Mouse (Mus musculus) spleen, adult 2 months (tissue): ENCODE data around the gene Arhgef12.

Experiments
- CTCF ChIP-seq: fragments of 200-500 bp; IDR thresholded peaks from 2 replicates; pipeline ENCODE4 v1.5.1; 2011; ENCODE audit warnings: mild to moderate bottlenecking, inconsistent platforms; ENCODE audit not compliant: insufficient read depth, insufficient read length, insufficient replicate concordance; ENCODE audit errors: extremely low read depth
- POLR2A ChIP-seq: fragments of 200-500 bp; IDR thresholded peaks from 2 replicates; pipeline ENCODE4 v1.6.1; 2011; ENCODE audit warnings: low read depth, low read length, inconsistent platforms

DNA sequence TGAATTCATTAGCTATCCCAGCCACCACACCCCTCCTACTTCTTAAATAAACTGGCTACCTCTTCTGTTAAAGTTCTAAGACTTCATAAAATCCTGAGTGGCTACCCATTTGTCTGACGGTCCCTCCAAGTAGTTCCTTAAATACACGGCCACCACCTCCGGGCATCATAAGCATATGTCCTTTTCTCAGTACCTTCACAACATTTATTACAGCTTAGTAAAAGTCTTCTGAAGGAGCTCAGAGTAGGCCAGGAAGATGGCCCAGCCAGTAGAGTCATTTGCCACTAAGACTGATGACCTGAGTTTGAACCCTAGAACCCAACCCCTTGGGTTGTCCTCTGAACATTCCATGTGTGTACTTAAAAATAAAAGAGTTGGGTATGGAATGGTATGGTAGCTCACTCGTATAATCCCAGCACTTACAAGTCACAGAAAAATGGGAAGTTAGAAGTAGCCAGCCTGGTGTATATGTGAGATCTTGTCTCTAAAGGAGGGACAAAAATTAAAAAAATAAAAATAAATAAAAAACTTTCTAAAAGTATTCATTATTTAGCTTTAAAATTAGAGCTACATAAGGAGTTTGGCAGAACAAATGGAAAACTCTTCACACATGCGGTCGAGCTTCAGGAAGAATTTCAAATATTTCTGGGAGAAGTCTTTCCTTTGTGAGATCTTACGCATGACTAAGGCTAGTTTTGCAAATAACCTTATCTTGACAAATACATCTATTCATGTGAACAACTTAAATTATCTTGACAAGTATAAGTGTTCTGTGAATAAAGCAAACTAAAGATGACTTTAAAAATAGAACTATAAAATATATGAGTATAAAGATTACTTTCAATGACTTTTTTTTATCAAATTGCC is 22.3 kb downstream of the Arhgef12 start:
- TF ChIP-seq POLR2A (no peak), CTCF (no peak)
